In genomic region chr9:49189426-49189825, GRCm38 (mm10) we compare ENCODE assay signal across 29 mouse cellular contexts.
A peak's percentile ranks its signal among the peaks of the same experiment; 100 is the strongest.
DNase-seq lines count a peak whose midpoint lies in the region; ATAC-seq lines count a peak whose summit lies in the region.
"Had no signal": no experiment of that assay in that cellular context is flagged by ENCODE, and none has a peak within 500 bp of the region (broad histone marks: within the 10 kb centered on the region; RNA-seq: fewer than 3 reads in every experiment).

No protein-coding gene starts in this region.

- no peak overlapping the region for H3K27ac ChIP-seq in kidney, embryonic 16.5 days (ENCODE audit: low read length)
- H3K27ac ChIP-seq: embryonic facial prominence, embryonic 13.5 days; forebrain, embryonic 10.5 days; gastrocnemius, adult 2 months; heart, adult 2 months; hindbrain, embryonic 12.5 days; hindbrain, postnatal 0 days; layer of hippocampus, adult 2 months; limb, embryonic 13.5 days; midbrain, embryonic 15.5 days; neural tube, embryonic 15.5 days had no signal

- no peaks in the 10 kb centered on the region for H3K36me3 ChIP-seq in kidney, embryonic 16.5 days (ENCODE audit: insufficient read depth, low read length)
- H3K36me3 ChIP-seq: embryonic facial prominence, embryonic 13.5 days; forebrain, embryonic 10.5 days; G1E; hindbrain, embryonic 12.5 days; limb, embryonic 13.5 days; midbrain, embryonic 15.5 days; neural tube, embryonic 15.5 days had no signal

- no peaks in the 10 kb centered on the region for H3K4me1 ChIP-seq in kidney, embryonic 16.5 days (ENCODE audit: insufficient read depth, low read length)
- H3K4me1 ChIP-seq: embryonic facial prominence, embryonic 13.5 days; forebrain, embryonic 10.5 days; hindbrain, embryonic 12.5 days; limb, embryonic 13.5 days; midbrain, embryonic 15.5 days had no signal

- no peak overlapping the region for H3K9ac ChIP-seq in kidney, embryonic 16.5 days (replicated peaks; ENCODE audit: low read length)
- H3K9ac ChIP-seq: embryonic facial prominence, embryonic 13.5 days; hindbrain, embryonic 12.5 days; limb, embryonic 13.5 days; midbrain, embryonic 15.5 days; neural tube, embryonic 15.5 days had no signal

- no peaks in the 10 kb centered on the region for H3K9me3 ChIP-seq in kidney, embryonic 16.5 days (ENCODE audit: low read length)
- H3K9me3 ChIP-seq: embryonic facial prominence, embryonic 13.5 days; forebrain, embryonic 10.5 days; G1E; hindbrain, embryonic 12.5 days; limb, embryonic 13.5 days; midbrain, embryonic 15.5 days; neural tube, embryonic 15.5 days had no signal

- H3K4me2 ChIP-seq in kidney, embryonic 16.5 days (replicated peaks; ENCODE audit: low read depth, low read length): no peak overlapping the region
- H3K4me2 ChIP-seq: embryonic facial prominence, embryonic 13.5 days; hindbrain, embryonic 12.5 days; limb, embryonic 13.5 days; liver, embryonic 11.5 days; midbrain, embryonic 15.5 days; neural tube, embryonic 15.5 days had no signal

- no peak for DNase-seq in cerebellum, postnatal 4 days (ENCODE audit: low spot score in 2 of 2)
- peak; percentile 37 for DNase-seq in 3T3-L1 (ENCODE audit: low read depth, low spot score)
- DNase-seq in cerebellum, adult 18-20 months: peak; percentile 71 to 82
- DNase-seq in cerebellum, postnatal 10 days: peak; percentile 59 to 71
- no peak for DNase-seq in embryo, embryonic 10.5 days (ENCODE audit: low spot score)
- no peak for DNase-seq in embryo, embryonic 11 days
- DNase-seq: adrenal gland, postnatal 14 days; gastrocnemius, adult 2 months; kidney, adult 9 months; lung, postnatal 4 days; retina, postnatal 1 day; right cerebral cortex, postnatal 14 days; thymus, postnatal 4 days had no signal

- H3K4me3 ChIP-seq in kidney, embryonic 16.5 days (ENCODE audit: low read length): no peak overlapping the region
- H3K4me3 ChIP-seq: embryonic facial prominence, embryonic 13.5 days; forebrain, embryonic 10.5 days; gastrocnemius, adult 2 months; heart, adult 2 months; hindbrain, embryonic 12.5 days; layer of hippocampus, adult 2 months; limb, embryonic 13.5 days; midbrain, embryonic 15.5 days; neural tube, embryonic 15.5 days had no signal

- peak; percentile 82 for ATAC-seq in cerebellum, adult (ENCODE audit: insufficient number of reproducible peaks, low FRiP score, low TSS enrichment)
- ATAC-seq in kidney, embryonic 16.5 days (ENCODE audit: low FRiP score, low TSS enrichment): no peak
- ATAC-seq: forebrain, embryonic 16.5 days; hindbrain, postnatal 0 days; intestine, embryonic 16.5 days; midbrain, embryonic 15.5 days; Patski had no signal

- H3K27me3 ChIP-seq in kidney, embryonic 16.5 days (ENCODE audit: insufficient read depth, low read length): no peaks in the 10 kb centered on the region
- H3K27me3 ChIP-seq: embryonic facial prominence, embryonic 13.5 days; hindbrain, embryonic 12.5 days; limb, embryonic 13.5 days; midbrain, embryonic 15.5 days; neural tube, embryonic 15.5 days had no signal

- 63% methylated on average over 2 of the region's 2 CpGs for WGBS in kidney, embryonic 16.5 days

Comparison
In these comparisons a context has a peak if more than half of its experiments do, and no peak if none do; other contexts are left out.
1. DNase-seq: peak in 3T3-L1 (single experiment), cerebellum, adult 18-20 months (2 of 2) and cerebellum, postnatal 10 days (2 of 2); none in cerebellum, postnatal 4 days (0 of 2), embryo, embryonic 10.5 days (single experiment) and embryo, embryonic 11 days (single experiment).